ENCODE assay signal across 9 mouse cellular contexts in the genomic region with DNA sequence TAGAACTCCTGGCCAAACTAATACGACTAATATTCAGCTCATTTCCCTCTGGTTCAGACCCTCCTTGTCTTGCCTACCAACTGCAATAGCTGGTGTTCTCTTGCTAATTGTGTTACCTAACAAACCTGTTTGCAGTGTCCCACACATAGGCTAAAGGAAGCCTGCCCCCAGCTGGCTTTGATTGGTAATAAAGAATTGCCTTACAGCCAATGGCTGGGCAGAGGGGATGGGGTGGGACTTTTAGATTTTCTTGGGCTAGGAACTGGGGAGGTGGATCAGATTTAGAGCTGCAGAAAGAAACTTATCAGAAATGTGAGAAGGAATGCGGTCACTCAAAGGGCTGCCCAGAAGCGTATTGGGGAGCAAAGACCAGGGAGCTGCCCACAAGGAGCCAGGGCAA. TPM values are rescaled to one million over a fixed set of nuclear protein-coding genes. Genes with fewer than 3 reads are reported as not detected.
A peak's percentile ranks its signal among the peaks of the same experiment; 100 is the strongest.
DNase-seq lines count a peak whose midpoint lies in the region; ATAC-seq and TF ChIP-seq lines count a peak whose summit lies in the region.
"Had no signal": no experiment of that assay in that cellular context is flagged by ENCODE, and none has a peak within 500 bp of the region (broad histone marks: within the 10 kb centered on the region; RNA-seq: fewer than 3 reads in every experiment).

No protein-coding gene starts in this region.

- peak; percentile 37; the same call in 1 of the 2 replicates for ATAC-seq in hindbrain, embryonic 14.5 days (ENCODE audit: low FRiP score)
- no peak for ATAC-seq in hindbrain, embryonic 13.5 days (ENCODE audit: low FRiP score)
- ATAC-seq in G1E (ENCODE audit: extremely low read depth, insufficient number of reproducible peaks, low FRiP score, poor library complexity, severe bottlenecking): 0 out of 2 replicates have a peak, but pooled peaks have one; percentile 15
- ATAC-seq in granulocyte monocyte progenitor cell, adult 5-6 weeks (replicated peaks; ENCODE audit: poor library complexity, severe bottlenecking): peak; percentile 54
- peak; percentile 83 for ATAC-seq in lung, postnatal 0 days

- no peak overlapping the region for H3K4me3 ChIP-seq in hindbrain, embryonic 14.5 days (replicated peaks; ENCODE audit: low read length)
- H3K4me3 ChIP-seq in hindbrain, embryonic 13.5 days: no peak overlapping the region
- no peak overlapping the region for H3K4me3 ChIP-seq in G1E (ENCODE audit: low read depth, low read length)
- H3K4me3 ChIP-seq in lung, postnatal 0 days (ENCODE audit: low read depth, low read length): no peak overlapping the region

- peaks cover 64% of the 10 kb centered on the region for H3K36me3 ChIP-seq in hindbrain, embryonic 14.5 days (replicated peaks; ENCODE audit: control insufficient read depth, insufficient read depth)
- peaks cover 53% of the 10 kb centered on the region for H3K36me3 ChIP-seq in hindbrain, embryonic 13.5 days
- peaks cover 91% of the 10 kb centered on the region for H3K36me3 ChIP-seq in G1E (replicated peaks)
- peaks cover 22% of the 10 kb centered on the region; the same call in 1 of the 2 replicates for H3K36me3 ChIP-seq in lung, postnatal 0 days (ENCODE audit: insufficient read depth, low read length)

- no peaks in the 10 kb centered on the region for H3K4me1 ChIP-seq in hindbrain, embryonic 14.5 days (replicated peaks; ENCODE audit: control insufficient read depth, insufficient read depth, low read length)
- no peaks in the 10 kb centered on the region for H3K4me1 ChIP-seq in hindbrain, embryonic 13.5 days (replicated peaks)
- H3K4me1 ChIP-seq in G1E (ENCODE audit: insufficient read depth, low read depth, low read length): peaks cover 2% of the 10 kb centered on the region; the same call in 1 of the 2 replicates
- H3K4me1 ChIP-seq in lung, postnatal 0 days (ENCODE audit: insufficient read depth, low read depth, low read length): no peaks in the 10 kb centered on the region

- TF ChIP-seq CTCF in G1E (IDR thresholded peaks at IDR 0.05; ENCODE audit: low read depth, low read length): no peak
- TF ChIP-seq CTCF in lung, postnatal 0 days (IDR thresholded peaks at IDR 0.05): peak; percentile 55

- DNase-seq in hindbrain, embryonic 14.5 days (ENCODE audit: low spot score): no peak
- DNase-seq in G1E (ENCODE audit: low spot score): no peak
- peak; percentile 30 for DNase-seq in lung, postnatal 0 days (ENCODE audit: low spot score)
- DNase-seq in spleen, adult 12 weeks (ENCODE audit: low spot score): no peak
- no peak for DNase-seq in ovary, adult 18-20 months (ENCODE audit: low spot score)
- no peak for DNase-seq in cerebellum, adult 8-10 months

- no peaks in the 10 kb centered on the region for H3K27me3 ChIP-seq in hindbrain, embryonic 14.5 days (ENCODE audit: control insufficient read depth, insufficient read depth, low read length)
- no peaks in the 10 kb centered on the region for H3K27me3 ChIP-seq in hindbrain, embryonic 13.5 days
- no peaks in the 10 kb centered on the region for H3K27me3 ChIP-seq in G1E (ENCODE audit: insufficient read depth, low read length)
- no peaks in the 10 kb centered on the region for H3K27me3 ChIP-seq in lung, postnatal 0 days (replicated peaks; ENCODE audit: insufficient read depth, low read length)

- no peak overlapping the region for H3K27ac ChIP-seq in hindbrain, embryonic 14.5 days
- no peak overlapping the region for H3K27ac ChIP-seq in hindbrain, embryonic 13.5 days
- H3K27ac ChIP-seq in lung, postnatal 0 days (ENCODE audit: low read length): no peak overlapping the region

- no peaks in the 10 kb centered on the region for H3K9me3 ChIP-seq in hindbrain, embryonic 14.5 days (ENCODE audit: control insufficient read depth, low read length)
- no peaks in the 10 kb centered on the region for H3K9me3 ChIP-seq in hindbrain, embryonic 13.5 days
- H3K9me3 ChIP-seq in G1E (replicated peaks): no peaks in the 10 kb centered on the region
- no peaks in the 10 kb centered on the region for H3K9me3 ChIP-seq in lung, postnatal 0 days (ENCODE audit: low read length)

- WGBS in hindbrain, embryonic 14.5 days: 50% methylated on average over 3 of the region's 3 CpGs
- 58% methylated on average over 3 of the region's 3 CpGs for WGBS in hindbrain, embryonic 13.5 days
- 49% methylated on average over 3 of the region's 3 CpGs for WGBS in lung, postnatal 0 days

- no peak overlapping the region for H3K4me2 ChIP-seq in hindbrain, embryonic 14.5 days (replicated peaks)
- H3K4me2 ChIP-seq in hindbrain, embryonic 13.5 days: no peak overlapping the region
- no peak overlapping the region for H3K4me2 ChIP-seq in lung, postnatal 0 days (replicated peaks; ENCODE audit: low read depth, low read length)

- no peak for TF ChIP-seq EP300 in lung, postnatal 0 days (IDR thresholded peaks at IDR 0.05)

- H3K9ac ChIP-seq in hindbrain, embryonic 14.5 days: no peak overlapping the region
- no peak overlapping the region for H3K9ac ChIP-seq in hindbrain, embryonic 13.5 days
- no peak overlapping the region for H3K9ac ChIP-seq in lung, postnatal 0 days (replicated peaks; ENCODE audit: low read depth)

RNA-seq across cellular contexts. Expression of a gene that starts 21.0 kb away (rescaled TPM):
- 49.5 and 50.7 TPM in 2 replicates for polyA plus RNA-seq in hindbrain, embryonic 14.5 days (2014; fragmentation: Nextera tagmentation; extraction: Ambion mirVana)
- polyA plus RNA-seq in hindbrain, embryonic 13.5 days (2015; fragmentation: Nextera tagmentation; extraction: Ambion mirVana): 40.7 and 43.7 TPM in 2 replicates
- total RNA-seq in G1E (2014; fragmentation: Nextera tagmentation): 17.5 and 17.6 TPM in 2 replicates
- total RNA-seq in G1E (2017): 13.9 TPM in 2 replicates
- 3.9 and 4.4 TPM in 2 replicates for polyA plus RNA-seq in G1E (2012)
- 6.6 and 9.7 TPM in 2 replicates for total RNA-seq in granulocyte monocyte progenitor cell, adult 5-6 weeks (2014; fragmentation: Nextera tagmentation)
- total RNA-seq in granulocyte monocyte progenitor cell, adult 5-6 weeks (2017): 7.3 and 8.3 TPM in 2 replicates
- polyA plus RNA-seq in lung, postnatal 0 days (2015; fragmentation: Nextera tagmentation; extraction: Ambion mirVana): 11.8 and 12.2 TPM in 2 replicates

RNA-seq across cellular contexts. Expression of a gene that starts 21.7 kb away (rescaled TPM):
- 44.8 and 48.6 TPM in 2 replicates for polyA plus RNA-seq in hindbrain, embryonic 14.5 days (2014; fragmentation: Nextera tagmentation; extraction: Ambion mirVana)
- polyA plus RNA-seq in hindbrain, embryonic 13.5 days (2015; fragmentation: Nextera tagmentation; extraction: Ambion mirVana): 36.9 and 37.0 TPM in 2 replicates
- 71.7 and 76.6 TPM in 2 replicates for total RNA-seq in G1E (2014; fragmentation: Nextera tagmentation)
- total RNA-seq in G1E (2017): 149 and 165 TPM in 2 replicates
- polyA plus RNA-seq in G1E (2012): 51.1 and 53.8 TPM in 2 replicates
- total RNA-seq in granulocyte monocyte progenitor cell, adult 5-6 weeks (2014; fragmentation: Nextera tagmentation): 35.6 and 43.9 TPM in 2 replicates
- total RNA-seq in granulocyte monocyte progenitor cell, adult 5-6 weeks (2017): 48.8 and 58.8 TPM in 2 replicates
- polyA plus RNA-seq in lung, postnatal 0 days (2015; fragmentation: Nextera tagmentation; extraction: Ambion mirVana): 20.7 and 23.1 TPM in 2 replicates

RNA-seq across cellular contexts. Expression of a gene that starts 21.8 kb away (rescaled TPM):
- polyA plus RNA-seq in hindbrain, embryonic 14.5 days (2014; fragmentation: Nextera tagmentation; extraction: Ambion mirVana): 40.2 and 45.7 TPM in 2 replicates
- polyA plus RNA-seq in hindbrain, embryonic 13.5 days (2015; fragmentation: Nextera tagmentation; extraction: Ambion mirVana): 53.2 and 55.3 TPM in 2 replicates
- total RNA-seq in G1E (2014; fragmentation: Nextera tagmentation) (35.2 and 41.2 TPM in 2 replicates), G1E (2017) (60.8 and 61.5 TPM in 2 replicates)
- 19.4 and 22.7 TPM in 2 replicates for polyA plus RNA-seq in G1E (2012)
- total RNA-seq in granulocyte monocyte progenitor cell, adult 5-6 weeks (2014; fragmentation: Nextera tagmentation): 16.5 and 19.2 TPM in 2 replicates
- 12.9 and 22.2 TPM in 2 replicates for total RNA-seq in granulocyte monocyte progenitor cell, adult 5-6 weeks (2017)
- polyA plus RNA-seq in lung, postnatal 0 days (2015; fragmentation: Nextera tagmentation; extraction: Ambion mirVana): 15.1 and 17.6 TPM in 2 replicates

RNA-seq across cellular contexts. Expression of a gene that starts 21.9 kb away (rescaled TPM):
- not detected in 2 replicates for polyA plus RNA-seq in hindbrain, embryonic 14.5 days (2014; fragmentation: Nextera tagmentation; extraction: Ambion mirVana)
- not detected in 2 replicates for polyA plus RNA-seq in hindbrain, embryonic 13.5 days (2015; fragmentation: Nextera tagmentation; extraction: Ambion mirVana)
- not detected in 2 replicates for total RNA-seq in G1E (2014; fragmentation: Nextera tagmentation)
- total RNA-seq in G1E (2017): 0.87 TPM in 1 of 2 replicates, not detected in the other
- polyA plus RNA-seq in G1E (2012): 6.0 and 9.1 TPM in 2 replicates
- total RNA-seq in granulocyte monocyte progenitor cell, adult 5-6 weeks (2014; fragmentation: Nextera tagmentation): not detected in 2 replicates
- total RNA-seq in granulocyte monocyte progenitor cell, adult 5-6 weeks (2017): not detected in 2 replicates
- not detected in 2 replicates for polyA plus RNA-seq in lung, postnatal 0 days (2015; fragmentation: Nextera tagmentation; extraction: Ambion mirVana)
- polyA plus RNA-seq: heart, embryonic 16.5 days had no signal

RNA-seq across cellular contexts. Expression of a gene that starts 35.9 kb away (rescaled TPM):
- 11.9 and 12.8 TPM in 2 replicates for polyA plus RNA-seq in hindbrain, embryonic 14.5 days (2014; fragmentation: Nextera tagmentation; extraction: Ambion mirVana)
- 11.5 and 12.2 TPM in 2 replicates for polyA plus RNA-seq in hindbrain, embryonic 13.5 days (2015; fragmentation: Nextera tagmentation; extraction: Ambion mirVana)
- total RNA-seq in G1E (2014; fragmentation: Nextera tagmentation) (5.1 and 8.8 TPM in 2 replicates), G1E (2017) (22.6 TPM in 2 replicates)
- 2.3 and 3.2 TPM in 2 replicates for polyA plus RNA-seq in G1E (2012)
- 6.5 and 8.7 TPM in 2 replicates for total RNA-seq in granulocyte monocyte progenitor cell, adult 5-6 weeks (2014; fragmentation: Nextera tagmentation)
- total RNA-seq in granulocyte monocyte progenitor cell, adult 5-6 weeks (2017): 8.0 and 9.3 TPM in 2 replicates
- 9.9 and 12.5 TPM in 2 replicates for polyA plus RNA-seq in lung, postnatal 0 days (2015; fragmentation: Nextera tagmentation; extraction: Ambion mirVana)
